Mouse (Mus musculus) limb, embryonic 11.5 days (tissue): Measurements from ENCODE around the gene Alyref2. TPM values are rescaled to one million over a fixed set of nuclear protein-coding genes. Genes with fewer than 3 reads are reported as not detected.
A peak's percentile ranks its signal among the peaks of the same experiment; 100 is the strongest.

Experiments
- ATAC-seq: fragments of 200-750 bp; cut with Nextera tagmentation; 2 replicates; pipeline ENCODE4 v1.8.0; 2017; ENCODE audit warnings: low read depth; ENCODE audit not compliant: insufficient number of reproducible peaks, low FRiP score, low TSS enrichment
- DNase-seq: peaks from one replicate; pipeline ENCODE4 v3.0.0-alpha.2; 2015; ENCODE audit warnings: low spot score
- H3K27ac ChIP-seq: fragments of 300-500 bp; sonication (generic); replicated peaks from 2 replicates; pipeline ENCODE4 v1.5.1; 2014; ENCODE audit warnings: low read depth, mild to moderate bottlenecking, low read length
- H3K27me3 ChIP-seq: fragments of 300-500 bp; sonication (generic); 2 replicates; pipeline ENCODE4 v1.6.1; 2014; ENCODE audit warnings: mild to moderate bottlenecking, low read length, mixed read lengths; ENCODE audit not compliant: control insufficient read depth, insufficient read depth
- H3K36me3 ChIP-seq: fragments of 300-500 bp; sonication (generic); 2 replicates; pipeline ENCODE4 v1.6.1; 2014; ENCODE audit warnings: mild to moderate bottlenecking, low read length, moderate library complexity, mixed read lengths; ENCODE audit not compliant: control insufficient read depth, insufficient read depth
- H3K4me1 ChIP-seq: fragments of 300-500 bp; sonication (generic); 2 replicates; pipeline ENCODE4 v1.6.1; 2014; ENCODE audit warnings: low read length, mixed read lengths; ENCODE audit not compliant: control insufficient read depth, insufficient read depth
- H3K4me2 ChIP-seq: fragments of 300-500 bp; sonication (generic); 2 replicates; pipeline ENCODE4 v1.6.1; 2014; ENCODE audit warnings: low read depth, mild to moderate bottlenecking, moderate library complexity; ENCODE audit not compliant: severe bottlenecking
- H3K4me3 ChIP-seq: fragments of 300-500 bp; sonication (generic); 2 replicates; pipeline ENCODE4 v1.5.1; 2014; ENCODE audit warnings: low read depth, low read length
- H3K9ac ChIP-seq: fragments of 300-500 bp; sonication (generic); 2 replicates; pipeline ENCODE4 v1.6.1; 2014; ENCODE audit warnings: mild to moderate bottlenecking, low read length
- H3K9me3 ChIP-seq: fragments of 300-500 bp; sonication (generic); 2 replicates; pipeline ENCODE4 v1.6.1; 2016; ENCODE audit warnings: low read length; ENCODE audit not compliant: control insufficient read depth
- WGBS: fragments of 180-500 bp; shearing (Covaris S2); extraction: QIAGEN DNeasy Blood & Tissue Kit; methylation state at CpG from one replicate; pipeline ENCODE4 v1.1.7; 2014; 5-methylcytosine and 5-hydroxymethylcytosine counted together
- polyA plus RNA-seq: library from polyadenylated mRNA; unstranded; fragments of >200 nt; fragmentation: Nextera tagmentation; extraction: Ambion mirVana; gene quantifications from 2 replicates; pipeline ENCODE4 v1.2.1, GENCODE M21; 2014

The Alyref2 gene
- polyA plus RNA-seq, 1 experiment from 2014 or later, result 10.3 TPM

DNA sequence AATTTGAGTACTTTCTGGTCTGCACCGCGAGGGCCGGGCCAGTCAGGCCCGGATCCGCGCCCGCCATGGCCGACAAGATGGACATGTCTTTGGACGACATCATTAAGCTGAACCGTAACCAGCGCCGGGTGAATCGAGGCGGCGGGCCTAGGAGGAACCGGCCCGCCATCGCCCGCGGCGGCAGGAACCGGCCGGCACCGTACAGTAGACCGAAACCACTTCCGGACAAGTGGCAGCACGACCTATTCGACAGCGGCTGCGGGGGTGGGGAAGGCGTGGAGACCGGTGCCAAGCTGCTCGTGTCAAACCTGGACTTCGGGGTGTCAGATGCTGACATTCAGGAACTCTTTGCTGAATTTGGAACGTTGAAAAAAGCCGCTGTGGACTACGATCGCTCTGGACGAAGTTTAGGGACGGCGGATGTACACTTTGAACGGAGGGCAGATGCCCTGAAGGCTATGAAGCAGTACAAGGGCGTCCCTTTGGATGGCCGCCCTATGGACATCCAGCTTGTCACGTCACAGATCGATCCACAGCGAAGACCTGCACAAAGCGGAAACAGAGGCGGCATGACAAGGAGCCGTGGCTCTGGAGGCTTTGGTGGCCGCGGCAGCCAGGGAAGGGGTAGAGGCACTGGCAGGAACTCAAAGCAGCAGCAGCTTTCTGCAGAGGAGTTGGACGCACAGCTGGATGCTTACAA, 464 bp downstream of the Alyref2 start:
- ATAC-seq (peak; percentile 32; the same call in 1 of the 2 replicates), DNase-seq (no peak)
- no peaks in the 10 kb centered on the region for H3K36me3 ChIP-seq
- H3K4me3 ChIP-seq, result peak overlapping the region; percentile 55
- no peaks in the 10 kb centered on the region for H3K9me3 ChIP-seq
- WGBS, result under 1% methylated on average over 53 of the region's 53 CpGs
- H3K4me1 ChIP-seq, result no peaks in the 10 kb centered on the region
- H3K9ac ChIP-seq, result peak overlapping the region; percentile 59
- peak overlapping the region; percentile 85 for H3K27ac ChIP-seq
- no peaks in the 10 kb centered on the region for H3K27me3 ChIP-seq
- H3K4me2 ChIP-seq, result peak overlapping the region; percentile 70

DNA sequence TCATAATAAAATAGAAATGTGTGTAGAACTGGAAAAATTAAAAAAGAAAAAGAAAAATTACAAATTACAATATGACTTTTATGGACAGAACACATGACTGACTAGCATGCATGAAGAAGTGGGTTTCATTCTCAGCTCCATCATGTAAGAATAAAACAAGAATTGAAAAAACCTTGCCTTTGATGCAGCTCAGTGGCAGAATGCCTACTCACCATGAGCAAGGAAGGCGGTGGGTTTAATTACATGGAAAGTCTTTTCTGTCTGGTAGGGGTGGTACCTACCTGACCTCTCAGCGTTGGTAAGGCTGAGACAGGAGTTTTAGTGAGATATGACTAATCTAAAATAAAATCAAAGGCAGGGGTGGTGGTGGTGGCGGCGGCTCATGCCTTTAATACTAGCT, 1.3 kb downstream of the Alyref2 start:
- Histone ChIP-seq H3K9me3 (no peaks in the 10 kb centered on the region), H3K27ac (no peak overlapping the region), H3K27me3 (no peaks in the 10 kb centered on the region), H3K4me2 (0 out of 2 replicates have a peak overlapping the region, but pooled peaks have one; percentile 7), H3K4me3 (no peak overlapping the region), H3K4me1 (no peaks in the 10 kb centered on the region), H3K9ac (no peak overlapping the region), H3K36me3 (no peaks in the 10 kb centered on the region)
- ATAC-seq (no peak), DNase-seq (no peak)
- WGBS, result 79% methylated on average over 4 of the region's 4 CpGs

DNA sequence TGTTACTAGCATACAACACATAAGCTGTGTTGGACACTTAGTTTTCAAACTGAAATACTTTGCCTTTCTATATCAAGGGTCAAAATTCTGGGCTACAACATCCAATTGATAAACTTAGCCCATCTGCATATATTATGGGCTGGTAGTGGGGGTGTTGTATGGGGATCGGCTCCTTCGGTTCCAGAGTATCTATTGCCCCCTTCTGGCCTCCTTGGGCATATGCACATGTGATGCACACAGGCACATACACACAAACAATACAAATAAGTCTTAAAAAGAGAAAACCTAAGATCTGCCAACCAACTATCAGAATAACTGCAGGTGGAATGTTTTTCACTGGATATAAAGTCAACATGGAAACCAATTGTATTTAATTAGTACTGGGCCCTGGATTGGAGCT, 10.0 kb downstream of the Alyref2 start:
- no peak overlapping the region for H3K4me3 ChIP-seq
- no peak overlapping the region for H3K4me2 ChIP-seq
- DNase-seq (no peak), ATAC-seq (no peak)
- no peaks in the 10 kb centered on the region for H3K36me3 ChIP-seq
- H3K4me1 ChIP-seq, result no peaks in the 10 kb centered on the region
- no peaks in the 10 kb centered on the region for H3K27me3 ChIP-seq
- no peak overlapping the region for H3K9ac ChIP-seq
- H3K9me3 ChIP-seq, result no peaks in the 10 kb centered on the region
- 88% methylated on average over 2 of the region's 2 CpGs for WGBS
- H3K27ac ChIP-seq, result no peak overlapping the region

DNA sequence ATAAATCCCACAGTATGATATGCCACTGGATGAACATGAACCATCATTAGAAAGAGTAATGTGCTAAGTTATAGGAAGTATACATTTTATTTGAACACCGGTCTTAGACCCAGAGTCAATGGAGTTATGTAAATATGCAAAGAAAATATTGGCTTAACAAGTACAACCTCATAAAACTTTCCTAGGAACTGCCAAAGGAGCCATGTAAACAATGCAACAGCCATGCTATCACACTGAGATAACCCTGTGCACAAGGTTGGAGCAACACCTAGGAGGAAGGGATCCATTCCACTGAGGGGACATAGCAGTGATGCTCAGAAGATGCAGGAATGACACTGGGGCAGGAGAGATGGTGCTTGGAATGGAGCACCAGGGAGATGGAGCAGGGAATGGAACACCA, 10.5 kb downstream of the Alyref2 start:
- H3K4me3 ChIP-seq, result no peak overlapping the region
- no peak overlapping the region for H3K9ac ChIP-seq

DNA sequence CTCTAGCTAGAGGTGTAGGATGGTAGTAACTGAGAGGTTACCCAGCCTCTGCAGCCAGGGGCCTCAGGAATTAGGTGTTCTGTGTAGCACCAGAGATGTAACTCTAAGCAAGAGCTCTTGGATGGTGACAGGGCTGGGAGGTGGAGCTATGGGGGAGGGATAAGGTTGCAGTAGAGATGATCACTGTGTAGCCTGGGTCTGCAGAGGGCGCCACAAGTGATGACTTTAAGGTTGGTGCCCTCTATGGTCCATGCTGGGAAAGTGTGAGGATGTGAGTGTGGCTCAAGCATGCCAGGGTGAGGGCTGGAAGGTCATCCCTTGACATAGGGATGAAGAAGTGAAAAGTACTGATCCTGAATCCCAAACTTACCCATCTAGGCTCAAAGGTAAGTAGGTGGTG, 11.8 kb downstream of the Alyref2 start:
- DNase-seq (no peak), ATAC-seq (no peak)
- 9% methylated on average over 1 of the region's 1 CpGs for WGBS
- no peaks in the 10 kb centered on the region for H3K36me3 ChIP-seq
- no peaks in the 10 kb centered on the region for H3K4me1 ChIP-seq
- no peak overlapping the region for H3K9ac ChIP-seq
- H3K27me3 ChIP-seq, result no peaks in the 10 kb centered on the region
- H3K27ac ChIP-seq, result no peak overlapping the region
- H3K4me2 ChIP-seq, result no peak overlapping the region
- no peaks in the 10 kb centered on the region for H3K9me3 ChIP-seq
- H3K4me3 ChIP-seq, result no peak overlapping the region

More for the DNA sequence above, 10.5 kb downstream of the Alyref2 start:
- DNase-seq, result no peak
- WGBS, result 94% methylated on average over 1 of the region's 1 CpGs
- H3K4me2 ChIP-seq, result no peak overlapping the region
- no peak for ATAC-seq
- H3K27ac ChIP-seq, result no peak overlapping the region
- no peaks in the 10 kb centered on the region for H3K36me3 ChIP-seq
- no peaks in the 10 kb centered on the region for H3K9me3 ChIP-seq
- no peaks in the 10 kb centered on the region for H3K27me3 ChIP-seq
- H3K4me1 ChIP-seq, result no peaks in the 10 kb centered on the region

DNA sequence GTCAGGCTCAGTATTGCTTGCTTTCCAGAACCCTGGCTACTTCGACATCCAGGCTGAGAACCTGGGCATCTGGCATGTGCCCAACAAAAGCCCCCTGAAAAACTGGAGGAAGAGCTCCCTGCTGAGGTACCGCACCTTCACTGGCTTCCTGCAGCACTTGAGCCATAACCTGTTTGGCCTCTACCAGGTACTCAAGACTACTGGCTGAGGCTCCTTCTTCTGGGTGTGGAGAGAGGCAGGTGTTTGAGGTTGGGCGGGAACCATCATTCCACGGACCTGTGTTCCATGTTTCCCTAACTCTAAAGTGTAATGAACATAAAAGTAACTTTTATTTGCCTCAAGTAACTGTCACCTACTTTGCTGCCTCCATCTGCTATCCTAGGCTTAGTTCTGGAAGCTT, 12.3 kb downstream of the Alyref2 start:
- no peak for DNase-seq
- H3K27ac ChIP-seq, result no peak overlapping the region
- no peak overlapping the region for H3K4me2 ChIP-seq
- no peak overlapping the region for H3K4me3 ChIP-seq
- no peaks in the 10 kb centered on the region for H3K4me1 ChIP-seq
- H3K27me3 ChIP-seq, result no peaks in the 10 kb centered on the region
- no peaks in the 10 kb centered on the region for H3K9me3 ChIP-seq
- H3K9ac ChIP-seq, result no peak overlapping the region
- ATAC-seq, result no peak
- 77% methylated on average over 4 of the region's 4 CpGs for WGBS
- H3K36me3 ChIP-seq, result no peaks in the 10 kb centered on the region

DNA sequence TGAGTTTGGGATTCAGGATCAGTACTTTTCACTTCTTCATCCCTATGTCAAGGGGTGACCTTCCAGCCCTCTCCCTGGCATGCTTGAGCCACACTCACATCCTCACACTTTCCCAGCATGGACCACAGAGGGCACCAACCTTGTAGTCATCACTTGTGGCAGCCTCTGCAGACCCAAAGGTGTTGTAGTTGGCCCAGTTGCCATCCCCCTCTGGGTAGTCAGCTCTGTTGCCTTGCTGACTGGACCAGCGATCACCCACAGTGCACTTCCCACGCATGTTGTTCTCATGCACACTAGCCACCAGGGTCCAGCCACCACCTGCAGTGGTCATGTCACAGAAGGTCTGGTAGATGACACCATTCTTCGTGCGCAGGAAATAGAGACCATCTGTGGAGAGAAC, 28.1 kb downstream of the Alyref2 start:
- 96% methylated on average over 4 of the region's 4 CpGs for WGBS
- no peak overlapping the region for H3K9ac ChIP-seq
- no peaks in the 10 kb centered on the region for H3K27me3 ChIP-seq
- no peaks in the 10 kb centered on the region for H3K9me3 ChIP-seq
- ATAC-seq, result no peak
- no peak overlapping the region for H3K27ac ChIP-seq
- no peak overlapping the region for H3K4me2 ChIP-seq
- H3K4me1 ChIP-seq, result no peaks in the 10 kb centered on the region
- no peaks in the 10 kb centered on the region for H3K36me3 ChIP-seq
- H3K4me3 ChIP-seq, result no peak overlapping the region
- DNase-seq, result no peak

DNA sequence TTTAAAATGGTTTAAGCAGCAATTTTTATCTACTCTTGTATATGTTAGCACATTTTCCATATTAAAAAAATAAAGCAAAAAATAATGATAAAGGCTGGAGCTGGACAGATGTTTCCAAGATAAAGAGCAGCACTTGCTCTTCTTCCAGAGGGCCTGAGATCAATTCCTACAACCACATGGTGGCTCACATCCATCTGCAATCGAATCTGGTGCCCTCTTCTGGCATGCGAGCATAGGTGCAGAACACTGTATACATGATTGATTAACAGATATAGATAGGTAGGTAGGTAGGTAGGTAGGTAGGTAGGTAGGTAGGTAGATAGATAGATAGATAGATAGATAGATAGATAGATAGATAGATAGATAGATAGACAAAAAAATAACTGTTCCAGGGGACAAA, 29.6 kb downstream of the Alyref2 start:
- WGBS, result 67% methylated on average over 2 of the region's 2 CpGs
- no peak overlapping the region for H3K4me3 ChIP-seq
- H3K4me1 ChIP-seq, result no peaks in the 10 kb centered on the region
- H3K4me2 ChIP-seq, result no peak overlapping the region
- DNase-seq, result no peak
- H3K9ac ChIP-seq, result no peak overlapping the region
- H3K27ac ChIP-seq, result no peak overlapping the region
- H3K36me3 ChIP-seq, result no peaks in the 10 kb centered on the region
- no peaks in the 10 kb centered on the region for H3K27me3 ChIP-seq
- ATAC-seq, result no peak
- no peaks in the 10 kb centered on the region for H3K9me3 ChIP-seq

DNA sequence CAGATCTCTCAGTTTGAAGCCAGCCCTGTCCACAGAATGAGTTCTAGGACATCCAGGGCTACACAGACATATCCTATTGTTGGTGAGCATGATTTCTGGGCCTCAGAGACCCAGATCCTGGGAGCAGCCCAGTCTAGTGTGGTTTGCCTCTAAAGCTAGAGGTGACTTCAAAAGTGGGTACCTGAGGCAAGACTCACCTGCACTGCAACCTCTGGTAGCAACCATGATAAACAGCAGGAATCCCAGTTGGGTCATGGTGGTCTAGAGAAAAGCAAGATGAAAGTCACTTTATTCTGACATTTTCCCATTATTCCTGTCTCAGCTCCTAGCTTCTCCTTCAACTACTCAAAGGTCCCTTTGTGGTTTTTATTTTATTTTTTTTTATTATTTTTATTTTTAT, 31.3 kb downstream of the Alyref2 start:
- H3K27ac ChIP-seq, result no peak overlapping the region
- no peak overlapping the region for H3K4me2 ChIP-seq
- DNase-seq, result no peak
- no peak overlapping the region for H3K4me3 ChIP-seq
- H3K4me1 ChIP-seq, result no peaks in the 10 kb centered on the region
- H3K27me3 ChIP-seq, result no peaks in the 10 kb centered on the region
- H3K36me3 ChIP-seq, result no peaks in the 10 kb centered on the region
- ATAC-seq, result no peak
- no peak overlapping the region for H3K9ac ChIP-seq
- H3K9me3 ChIP-seq, result no peaks in the 10 kb centered on the region
